Mouse (Mus musculus) hindlimb bud, embryonic 11.5 days (tissue): ENCODE measurements around the gene Myadml2.

ENCODE experiments used
- DNase-seq: peaks from one replicate; pipeline ENCODE4 v3.0.0-alpha.2; 2012; ENCODE audit warnings: low read depth, low spot score; ENCODE audit errors: extremely low spot score

The Myadml2 gene

DNA sequence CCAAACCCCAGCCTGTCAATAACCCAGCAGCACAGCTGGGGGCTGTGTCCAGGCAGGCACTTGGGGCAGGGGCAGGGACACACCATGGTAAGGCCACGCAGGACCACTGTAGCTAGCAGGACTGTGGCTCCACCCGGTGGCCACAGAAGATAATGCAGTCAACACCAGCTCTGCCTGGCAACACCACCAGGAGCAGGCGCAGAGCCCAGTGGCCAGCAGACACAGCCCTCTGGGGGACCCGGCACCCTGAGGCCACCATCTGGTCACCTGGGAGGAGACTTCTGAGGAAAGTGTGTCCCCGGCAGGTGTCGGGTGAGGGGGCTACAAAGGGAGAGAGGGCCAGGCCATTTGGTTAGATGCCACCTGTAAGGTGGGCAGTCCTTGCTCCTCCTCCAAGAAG lies 35.2 kb downstream of the Myadml2 start:
- no peak for DNase-seq

DNA sequence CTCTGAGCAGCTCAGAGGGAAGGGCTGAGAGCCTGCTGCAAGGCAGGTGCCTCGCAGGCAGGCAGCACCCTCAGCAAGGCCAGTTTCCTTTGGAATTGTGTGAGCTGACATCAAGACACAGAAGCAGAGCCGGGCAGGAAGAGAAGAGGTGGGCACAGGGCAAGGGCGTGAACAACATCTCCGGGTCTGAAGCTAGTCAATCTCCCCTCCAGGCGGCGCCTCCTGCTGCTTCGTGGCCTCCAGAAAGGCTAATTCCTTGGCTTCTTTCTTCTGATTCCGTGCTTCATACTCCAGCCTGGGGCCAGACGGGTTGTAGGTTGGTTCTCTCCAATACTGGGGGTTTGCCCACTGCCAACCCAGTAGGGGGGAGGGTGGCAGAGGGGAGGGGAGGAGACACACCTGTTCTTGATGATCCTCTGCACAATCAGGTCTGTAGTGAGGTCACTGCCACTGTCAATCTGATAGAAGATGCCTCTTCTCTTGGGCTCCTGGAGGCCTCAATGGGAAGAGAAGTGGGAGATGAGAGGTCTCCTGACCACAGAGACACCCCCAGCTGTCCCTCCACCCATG lies 37.4 kb downstream of the Myadml2 start:
- DNase-seq, result no peak

- DNase-seq, result no peak
Measured at GRCm38 (mm10) chr11:120609250-120609649, 38.7 kb downstream of the Myadml2 start.

DNA sequence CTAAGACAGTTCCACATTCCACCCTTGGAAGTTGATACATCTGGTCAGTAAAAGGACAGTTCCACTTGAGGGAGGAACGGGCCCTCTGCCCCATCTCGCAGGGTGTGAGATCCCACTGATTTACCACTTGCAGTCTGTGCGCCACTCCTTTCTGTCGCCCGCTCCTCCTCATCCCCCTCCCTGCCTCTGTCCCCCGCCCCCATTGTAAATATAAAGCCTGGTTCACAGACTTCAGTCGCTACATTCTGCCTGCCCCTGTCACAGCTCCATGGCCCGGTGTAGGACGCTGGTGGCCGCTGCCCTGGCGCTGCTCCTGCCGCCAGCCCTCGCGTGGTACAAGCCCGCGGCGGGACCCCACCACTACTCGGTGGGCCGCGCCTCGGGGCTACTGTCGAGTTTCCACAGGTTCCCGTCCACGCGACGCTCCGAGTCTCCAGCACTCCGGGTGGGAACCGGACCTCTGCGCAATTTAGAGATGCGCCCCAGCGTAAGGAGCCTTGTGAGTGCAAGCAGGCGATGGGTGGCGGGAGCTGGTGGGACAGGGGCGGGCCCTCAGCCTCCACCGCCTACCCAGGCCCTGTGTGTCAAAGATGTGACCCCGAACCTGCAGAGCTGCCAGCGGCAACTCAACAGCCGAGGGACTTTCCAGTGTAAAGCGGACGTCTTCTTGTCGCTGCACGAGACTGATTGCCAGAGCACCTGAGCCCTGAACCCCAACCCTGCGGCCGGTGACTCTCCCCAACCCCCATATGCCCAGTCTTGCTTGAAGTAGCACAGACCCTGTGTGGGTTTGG lies 39.5 kb downstream of the Myadml2 start, which contains the start of gene Npb:
Gene Npb (plus strand): TSS at position 237 of the 794 bp plus-strand sequence.
- no peak for DNase-seq

GRCm38 (mm10) chr11:120606764-120607163 lies 41.2 kb downstream of the Myadml2 start:
- no peak for DNase-seq

DNA sequence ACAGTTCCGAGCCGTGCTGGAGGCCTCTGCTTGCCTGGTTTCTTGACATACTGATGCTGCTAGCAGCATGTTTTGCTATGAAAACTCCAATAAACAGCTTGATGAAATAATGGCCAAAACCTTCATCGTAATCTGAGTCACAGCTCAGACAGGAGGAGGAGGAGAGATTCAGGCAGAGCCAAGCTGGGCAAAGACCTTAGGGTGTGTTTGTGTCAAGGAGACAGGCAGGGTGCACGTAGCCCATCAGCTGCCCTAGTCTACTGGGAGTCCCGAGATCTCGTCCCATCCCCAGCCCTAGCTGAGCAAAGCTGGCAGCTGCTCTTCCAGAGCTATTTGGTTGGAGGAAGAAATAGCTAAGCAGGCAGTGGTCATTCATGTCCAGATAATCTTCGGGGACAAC lies 42.3 kb downstream of the Myadml2 start:
- DNase-seq, result no peak

GRCm38 (mm10) chr11:120603545-120603944 lies 44.4 kb downstream of the Myadml2 start:
- no peak for DNase-seq

DNA sequence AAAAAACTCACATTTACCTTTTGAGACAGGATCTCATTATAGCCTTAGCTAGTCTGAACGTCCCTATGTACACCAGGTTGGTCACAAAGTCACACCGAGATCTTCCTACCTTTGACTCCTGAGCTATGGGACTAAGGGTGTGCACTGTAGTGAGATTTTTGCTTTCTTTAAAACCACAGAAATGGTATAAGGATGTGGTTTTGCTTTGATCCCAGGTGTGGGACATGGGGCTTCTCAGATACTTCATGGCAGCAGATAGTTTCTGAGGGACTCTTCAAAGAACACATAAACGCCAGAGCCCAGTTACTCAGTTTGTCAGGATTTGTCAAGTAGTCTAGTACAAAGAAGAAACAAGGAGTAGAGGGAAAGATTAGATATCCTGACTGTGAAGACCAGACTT lies 47.2 kb downstream of the Myadml2 start:
- no peak for DNase-seq

DNA sequence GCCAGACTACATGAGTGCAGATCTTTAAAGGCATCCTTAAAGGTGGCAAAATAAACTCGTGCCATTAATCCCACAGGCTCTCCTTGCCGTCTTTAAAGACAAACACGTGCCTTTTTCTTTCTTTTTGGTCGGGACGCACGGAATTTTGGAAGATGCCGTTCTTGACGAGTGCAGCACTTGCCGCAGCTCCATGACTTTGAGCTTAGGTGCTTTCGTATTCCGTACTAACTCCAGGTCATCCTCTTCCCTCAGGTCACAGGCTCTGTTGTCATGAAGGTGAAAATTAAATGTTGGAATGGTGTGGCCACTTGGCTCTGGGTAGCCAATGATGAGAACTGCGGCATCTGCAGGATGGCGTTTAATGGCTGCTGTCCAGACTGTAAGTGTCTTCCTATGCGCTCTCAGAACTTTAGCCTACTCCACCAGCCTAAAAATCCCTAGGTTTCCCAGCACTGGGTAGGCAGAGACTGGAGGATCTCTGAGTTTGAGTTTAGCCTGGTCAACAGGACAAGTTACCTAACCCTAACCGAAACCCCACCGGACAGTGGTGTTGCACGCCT lies 48.9 kb downstream of the Myadml2 start:
- no peak for DNase-seq

GRCm38 (mm10) chr11:120598283-120598989 lies 49.5 kb downstream of the Myadml2 start, which contains the start of the genes Alyref and Anapc11:
Alyref (minus strand) TSS chr11:120598365.
Anapc11 (plus strand) TSS chr11:120598421.
- DNase-seq, result peak; percentile 70

DNA sequence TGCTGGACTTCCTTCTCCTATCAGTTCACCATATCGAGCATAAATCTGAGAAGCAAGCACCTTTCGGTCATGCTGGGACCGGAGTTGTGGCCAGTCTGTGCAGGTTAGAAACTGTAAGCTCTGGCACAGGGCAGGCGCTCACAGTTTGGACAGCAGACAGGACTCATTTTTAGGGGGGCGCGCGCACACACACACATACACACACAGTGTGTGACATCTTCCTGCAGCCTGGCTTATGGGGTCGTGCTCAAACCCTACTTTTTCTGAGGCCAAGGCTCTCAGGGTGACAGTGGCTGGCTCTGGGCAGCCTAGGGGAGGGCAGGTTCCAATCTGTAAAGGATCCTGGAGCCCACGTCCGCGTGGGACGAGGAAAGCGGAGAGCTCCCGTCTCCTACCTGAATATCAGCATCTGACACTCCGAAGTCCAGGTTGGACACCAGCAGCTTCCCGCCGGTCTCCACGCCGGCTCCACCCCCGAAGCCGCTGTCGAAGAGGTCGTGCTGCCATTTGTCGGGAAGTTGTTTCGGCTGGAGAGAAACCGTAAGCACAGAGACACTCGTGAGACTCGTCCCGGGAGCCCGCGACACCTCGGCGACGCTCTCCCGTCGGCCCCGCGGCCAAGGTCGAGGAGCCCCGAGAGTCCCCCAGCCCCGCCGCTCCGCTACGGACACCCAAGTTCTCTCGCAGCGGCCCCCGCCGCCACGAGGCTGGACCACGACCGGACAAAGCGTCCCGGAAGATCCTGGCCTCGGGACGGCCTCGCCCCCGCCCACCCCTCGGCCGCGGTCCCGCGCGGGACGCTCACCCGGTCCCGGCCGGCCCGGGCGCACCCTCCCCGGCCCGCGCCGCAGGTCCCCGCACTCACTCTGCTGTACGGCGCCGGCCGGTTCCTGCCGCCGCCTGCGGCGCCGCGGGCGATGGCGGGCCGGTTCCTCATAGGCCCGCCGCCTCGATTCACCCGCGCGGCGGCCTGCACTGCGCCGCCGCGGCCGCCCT lies 50.4 kb downstream of the Myadml2 start:
- DNase-seq, result no peak
